Mouse (Mus musculus): ENCODE results near the gene Pde4b.

DNA sequence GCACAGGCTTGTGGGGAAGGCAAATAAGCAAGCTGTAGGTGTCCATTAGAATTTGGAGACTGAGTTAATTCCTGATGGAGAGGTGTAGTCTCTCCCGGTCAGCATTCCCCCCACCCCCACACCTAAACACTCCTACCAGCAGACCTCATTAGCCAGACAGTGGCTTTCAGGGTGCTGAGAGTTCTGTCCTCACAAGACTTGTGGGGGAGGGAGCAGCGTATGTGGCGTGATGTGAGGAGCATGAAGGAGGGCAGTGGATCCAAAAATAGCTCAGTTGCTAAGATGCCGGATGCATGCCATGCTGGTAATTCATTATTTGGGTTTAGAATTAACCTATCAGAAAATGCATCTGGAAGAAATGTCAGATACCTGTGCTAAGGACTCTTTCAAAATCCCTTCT lies 321.6 kb downstream of the Pde4b start:
- TF ChIP-seq CTCF (IDR thresholded peaks at IDR 0.05; ENCODE audit: low read depth, low read length) (no peak), POLR2A (IDR thresholded peaks at IDR 0.05; ENCODE audit: borderline replicate concordance, low read depth, low read length) (no peak)

Measured in bone marrow macrophage, adult 2 months (primary cell).